Mouse (Mus musculus): ENCODE data around the gene Otop1.

Otop1 gene

DNA sequence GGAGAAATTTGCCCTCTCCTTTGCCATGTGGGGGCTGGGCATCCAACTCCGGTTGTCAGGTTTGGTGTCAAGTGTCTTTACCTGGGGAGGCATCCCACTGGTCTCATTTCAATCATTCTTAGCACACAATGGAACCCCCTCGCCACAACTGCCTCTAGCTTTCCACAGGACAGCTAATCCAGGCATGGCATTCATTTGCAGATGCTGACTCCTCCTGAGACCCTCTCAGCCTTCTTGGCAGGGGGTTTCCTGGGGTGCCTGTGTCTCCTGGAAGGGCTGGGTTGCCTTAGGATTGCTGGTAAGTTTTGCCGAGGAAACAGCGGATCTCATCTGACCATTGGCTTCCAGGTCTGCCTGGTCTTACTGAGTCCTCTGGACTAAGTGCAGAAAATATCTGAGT is at the start of gene Otop1:
TSS of gene Otop1 (plus strand) at position 202 of the 400 bp plus-strand sequence.
- in situ Hi-C loops (cut with MboI; ENCODE audit: unreplicated experiment in 2 of 2) = no loop called here

DNA sequence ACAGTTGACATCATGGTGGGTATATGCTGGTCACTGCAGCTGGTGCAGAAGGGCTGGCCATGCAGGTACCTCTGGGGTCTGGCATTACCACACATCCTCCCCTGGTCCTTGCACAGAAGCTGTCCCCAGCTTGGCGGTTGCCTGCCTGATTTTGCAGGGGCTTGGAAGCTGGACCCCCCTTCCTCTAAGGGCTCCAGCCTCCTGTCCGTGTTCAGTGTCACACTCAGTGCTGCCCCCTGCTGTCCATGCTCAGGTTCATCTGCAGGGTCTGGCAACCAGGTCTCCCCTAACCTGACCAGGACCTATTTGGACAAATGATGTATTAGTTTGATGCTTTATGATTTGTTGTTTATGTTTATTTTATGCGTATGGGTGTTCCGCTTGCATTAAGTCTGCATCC is 40.4 kb upstream of the Otop1 start:
- in situ Hi-C loops (cut with MboI; ENCODE audit: unreplicated experiment in 2 of 2) = no loop called here

DNA sequence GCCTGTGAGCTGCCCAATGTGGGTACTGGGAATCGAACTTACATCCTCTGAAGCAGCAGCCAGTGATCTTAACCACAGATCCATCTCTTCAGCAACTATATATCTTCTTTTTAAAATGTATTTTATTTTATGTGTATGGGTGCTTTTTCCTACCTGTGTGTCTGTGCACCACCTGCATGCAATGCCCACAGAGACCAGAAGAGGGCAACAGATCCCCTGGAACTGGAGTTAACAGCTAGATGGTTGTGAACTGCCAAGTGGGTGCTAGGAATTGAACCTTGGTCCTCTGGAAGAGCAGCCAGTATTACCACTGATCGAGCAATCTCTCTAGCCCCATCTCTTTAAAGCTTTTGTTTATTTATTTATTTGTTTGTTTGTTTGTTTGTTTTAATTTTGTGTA is 39.1 kb upstream of the Otop1 start:
- in situ Hi-C loops (cut with MboI; ENCODE audit: unreplicated experiment in 2 of 2) = no loop called here

GRCm38 (mm10) chr5:38240727-38241472 is 34.9 kb upstream of the Otop1 start:
- in situ Hi-C loops (cut with MboI; ENCODE audit: unreplicated experiment in 2 of 2) = no loop called here

- in situ Hi-C loops (cut with MboI; ENCODE audit: unreplicated experiment in 2 of 2) = no loop called here
Observed at GRCm38 (mm10) chr5:38241473-38241834, 34.3 kb upstream of the Otop1 start.

DNA sequence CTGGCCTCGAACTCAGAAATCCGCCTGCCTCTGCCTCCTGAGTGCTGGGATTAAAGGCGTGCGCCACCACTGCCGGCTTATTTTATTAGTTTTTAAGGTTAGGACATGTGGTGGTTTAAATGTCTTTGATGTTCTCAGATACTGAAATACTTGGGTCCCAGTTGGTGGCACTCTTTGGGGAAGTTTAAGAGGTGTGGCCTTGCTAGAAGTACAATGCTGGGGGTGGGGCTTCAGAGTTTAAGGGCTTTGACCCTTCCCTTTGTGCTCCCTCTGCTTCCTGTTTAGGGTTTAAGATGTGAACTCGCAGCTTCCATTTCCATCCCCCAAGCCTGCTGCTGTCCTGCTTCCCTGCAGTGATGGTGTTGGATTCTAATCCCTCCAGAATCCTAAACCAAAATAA is 33.8 kb upstream of the Otop1 start:
- in situ Hi-C loops (cut with MboI; ENCODE audit: unreplicated experiment in 2 of 2) = no loop called here

DNA sequence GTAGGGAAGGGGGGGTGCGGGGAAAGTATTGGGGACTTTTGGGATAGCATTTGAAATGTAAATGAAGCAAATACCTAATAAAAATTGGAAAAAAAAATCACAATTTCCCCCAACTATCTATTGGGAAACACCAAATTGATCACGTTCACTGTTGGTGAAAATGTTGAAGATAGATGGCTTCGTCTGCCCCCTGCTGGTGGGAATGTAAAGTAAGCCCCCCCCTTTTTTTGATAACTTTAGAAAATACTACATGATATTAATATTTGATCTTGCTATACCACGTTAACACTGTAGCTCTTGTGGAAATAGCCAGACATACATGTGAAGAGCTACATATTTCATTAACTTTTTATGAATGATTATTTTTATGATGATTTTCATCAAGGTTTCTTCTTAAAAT is 20.6 kb upstream of the Otop1 start:
- in situ Hi-C loops (cut with MboI; ENCODE audit: unreplicated experiment in 2 of 2) = no loop called here

DNA sequence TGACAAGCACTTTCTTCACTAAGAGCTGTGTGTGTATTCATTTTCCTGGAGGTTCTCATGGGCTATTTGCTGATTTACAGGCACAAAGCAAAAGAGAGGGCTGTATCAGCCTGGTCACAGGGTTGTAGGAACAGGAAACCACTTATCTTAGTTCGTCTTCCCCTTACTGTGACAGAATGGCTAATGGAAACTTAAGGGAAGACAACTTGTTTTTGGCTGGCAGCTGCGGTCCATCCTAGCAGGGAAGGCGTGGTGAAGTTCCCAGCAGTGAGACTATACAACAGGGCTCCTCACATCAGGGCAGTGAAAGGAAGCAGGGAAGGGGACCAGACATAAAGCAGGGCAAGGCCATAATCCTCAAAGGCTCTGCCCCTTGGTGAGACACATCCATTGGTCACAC is 20.1 kb upstream of the Otop1 start:
- in situ Hi-C loops (cut with MboI; ENCODE audit: unreplicated experiment in 2 of 2) = no loop called here

DNA sequence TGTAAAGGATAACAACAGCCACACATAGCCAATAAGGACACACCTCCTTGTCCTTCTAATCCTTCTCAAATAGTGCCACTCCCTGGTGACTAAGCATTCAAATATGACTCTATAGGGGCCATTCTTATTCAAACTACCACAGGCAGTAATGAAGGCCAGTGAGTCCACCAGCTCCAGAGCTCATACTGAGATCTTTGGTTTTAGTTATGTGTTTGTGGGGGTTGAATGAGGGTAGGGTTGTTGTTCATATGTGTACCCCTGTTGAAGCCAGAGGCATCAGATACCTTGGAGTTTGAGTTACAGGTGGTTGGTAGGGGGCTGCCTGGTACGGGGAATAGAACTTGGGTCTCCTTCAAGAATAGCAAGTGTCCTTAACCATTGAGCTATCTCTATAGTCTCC is 19.2 kb upstream of the Otop1 start:
- in situ Hi-C loops (cut with MboI; ENCODE audit: unreplicated experiment in 2 of 2) = no loop called here

- in situ Hi-C loops (cut with MboI; ENCODE audit: unreplicated experiment in 2 of 2) = no loop called here
Observed at GRCm38 (mm10) chr5:38258034-38258772, 17.6 kb upstream of the Otop1 start.

DNA sequence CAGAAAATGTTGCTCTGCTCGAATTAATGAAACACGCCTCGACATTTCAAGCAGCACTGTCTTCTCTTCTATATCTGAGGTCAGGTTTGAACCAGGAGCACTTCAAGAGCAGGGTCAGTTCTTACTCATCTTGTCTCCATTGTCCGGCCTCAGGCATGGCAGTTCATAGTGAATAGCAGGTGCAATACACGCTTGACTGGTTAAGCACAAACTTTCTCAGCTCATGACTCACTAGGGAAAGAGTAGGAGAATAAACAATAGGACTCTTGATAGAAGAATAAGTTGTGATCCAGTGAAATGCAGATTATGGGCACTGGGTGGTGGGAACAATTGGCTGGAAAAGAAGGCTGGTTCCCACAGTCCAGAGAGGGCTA is 17.0 kb upstream of the Otop1 start:
- in situ Hi-C loops (cut with MboI; ENCODE audit: unreplicated experiment in 2 of 2) = no loop called here

- in situ Hi-C loops (cut with MboI; ENCODE audit: unreplicated experiment in 2 of 2) = no loop called here
Observed at GRCm38 (mm10) chr5:38259455-38260106, 16.2 kb upstream of the Otop1 start.

GRCm38 (mm10) chr5:38260107-38260682 is 15.6 kb upstream of the Otop1 start, which contains the start of gene Tmem128:
Gene Tmem128, plus strand, starts transcription at chr5:38260185.
- in situ Hi-C loops (cut with MboI; ENCODE audit: unreplicated experiment in 2 of 2) = no loop called here

GRCm38 (mm10) chr5:38270942-38271341 is 4.8 kb upstream of the Otop1 start:
- in situ Hi-C loops (cut with MboI; ENCODE audit: unreplicated experiment in 2 of 2) = no loop called here

DNA sequence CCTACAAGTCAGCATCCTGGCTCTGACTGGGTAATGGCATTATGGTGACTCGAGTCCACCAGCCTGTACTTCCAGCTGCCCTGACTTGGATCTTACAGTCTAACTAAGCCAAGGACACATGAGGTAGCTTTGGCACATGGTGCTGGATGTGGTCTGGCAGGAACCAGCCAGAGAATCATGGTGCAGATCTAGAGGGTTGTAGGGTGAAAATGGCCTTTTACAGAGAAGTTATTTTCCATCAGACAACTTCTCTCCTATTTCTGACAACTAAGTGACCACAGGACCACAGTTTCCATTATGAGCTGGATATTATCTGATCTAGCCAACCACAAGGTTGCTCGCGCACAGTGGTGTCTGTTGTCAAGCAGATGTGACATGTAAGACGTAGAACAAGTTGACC is 1.9 kb upstream of the Otop1 start:
- in situ Hi-C loops (cut with MboI; ENCODE audit: unreplicated experiment in 2 of 2) = no loop called here

GRCm38 (mm10) chr5:38276451-38276850 is 679 bp downstream of the Otop1 start:
- in situ Hi-C loops (cut with MboI; ENCODE audit: unreplicated experiment in 2 of 2) = no loop called here

DNA sequence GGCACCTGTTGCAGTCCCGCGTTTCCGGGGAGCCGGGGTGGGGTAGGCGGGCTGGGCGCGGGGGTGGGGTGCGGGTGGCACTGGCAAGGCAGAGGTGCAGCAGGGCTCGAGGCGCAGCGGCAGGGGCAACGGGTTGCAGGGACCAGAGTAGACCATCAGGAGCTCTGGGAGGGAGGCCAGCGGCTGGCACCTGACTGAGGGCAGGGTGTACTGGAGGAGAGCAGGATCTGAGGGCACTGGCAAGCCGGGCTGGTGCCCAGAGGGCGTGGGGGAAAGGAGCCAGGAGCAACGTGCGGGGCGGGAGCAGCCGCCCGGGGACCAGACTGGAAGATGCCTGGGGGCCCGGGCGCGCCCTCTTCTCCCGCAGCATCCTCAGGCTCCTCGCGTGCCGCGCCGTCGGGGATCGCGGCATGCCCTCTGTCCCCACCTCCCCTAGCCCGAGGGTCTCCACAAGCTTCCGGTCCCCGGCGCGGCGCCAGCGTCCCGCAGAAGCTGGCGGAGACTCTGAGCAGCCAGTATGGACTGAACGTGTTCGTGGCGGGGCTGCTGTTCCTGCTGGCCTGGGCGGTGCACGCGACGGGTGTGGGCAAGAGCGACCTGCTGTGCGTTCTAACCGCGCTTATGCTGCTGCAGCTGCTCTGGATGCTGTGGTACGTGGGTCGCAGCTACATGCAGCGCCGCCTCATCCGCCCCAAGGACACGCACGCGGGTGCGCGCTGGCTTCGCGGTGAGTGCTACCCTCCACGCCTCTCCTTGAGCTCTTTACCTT is 1.5 kb downstream of the Otop1 start:
- in situ Hi-C loops (cut with MboI; ENCODE audit: unreplicated experiment in 2 of 2) = no loop called here

- in situ Hi-C loops (cut with MboI; ENCODE audit: unreplicated experiment in 2 of 2) = no loop called here
Observed at GRCm38 (mm10) chr5:38277936-38278600, 2.3 kb downstream of the Otop1 start.

GRCm38 (mm10) chr5:38280075-38280474 is 4.3 kb downstream of the Otop1 start:
- in situ Hi-C loops (cut with MboI; ENCODE audit: unreplicated experiment in 2 of 2) = no loop called here

DNA sequence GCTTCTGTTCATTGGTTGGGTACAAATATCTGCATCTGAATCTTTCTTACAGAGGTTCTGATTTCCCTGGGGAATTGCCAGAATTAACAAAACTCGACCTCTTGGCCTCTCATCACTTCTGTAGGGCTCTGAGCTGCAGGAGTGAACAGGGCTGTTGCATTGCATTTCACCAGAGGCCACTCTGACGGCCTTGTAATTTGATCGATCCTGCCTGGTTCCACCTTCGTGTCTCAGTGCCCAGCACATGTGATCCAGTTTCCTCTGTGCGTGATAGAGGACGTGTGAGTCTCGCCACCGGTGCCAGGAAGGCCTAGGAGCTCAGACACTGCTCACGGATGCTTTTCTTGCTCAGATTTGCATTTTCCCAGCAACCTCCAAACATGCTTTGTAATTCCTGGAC is 10.0 kb downstream of the Otop1 start:
- in situ Hi-C loops (cut with MboI; ENCODE audit: unreplicated experiment in 2 of 2) = no loop called here

Data from v-Abl transformed pro-B cells (cell line).